Mouse (Mus musculus) embryonic fibroblast, embryonic 13.5 days (primary cell): Measurements from ENCODE around the gene Krtcap3.

Source experiments
- CTCF ChIP-seq: IDR thresholded peaks from 2 replicates; pipeline ENCODE4 v1.5.1; 2011; ENCODE audit warnings: mild to moderate bottlenecking, control low read depth, low read length, moderate library complexity, borderline replicate concordance; ENCODE audit not compliant: insufficient read depth
- POLR2A ChIP-seq: IDR thresholded peaks from 2 replicates; pipeline ENCODE4 v1.6.1; 2011; ENCODE audit warnings: low read depth, mild to moderate bottlenecking, control low read depth, low read length, moderate library complexity

DNA sequence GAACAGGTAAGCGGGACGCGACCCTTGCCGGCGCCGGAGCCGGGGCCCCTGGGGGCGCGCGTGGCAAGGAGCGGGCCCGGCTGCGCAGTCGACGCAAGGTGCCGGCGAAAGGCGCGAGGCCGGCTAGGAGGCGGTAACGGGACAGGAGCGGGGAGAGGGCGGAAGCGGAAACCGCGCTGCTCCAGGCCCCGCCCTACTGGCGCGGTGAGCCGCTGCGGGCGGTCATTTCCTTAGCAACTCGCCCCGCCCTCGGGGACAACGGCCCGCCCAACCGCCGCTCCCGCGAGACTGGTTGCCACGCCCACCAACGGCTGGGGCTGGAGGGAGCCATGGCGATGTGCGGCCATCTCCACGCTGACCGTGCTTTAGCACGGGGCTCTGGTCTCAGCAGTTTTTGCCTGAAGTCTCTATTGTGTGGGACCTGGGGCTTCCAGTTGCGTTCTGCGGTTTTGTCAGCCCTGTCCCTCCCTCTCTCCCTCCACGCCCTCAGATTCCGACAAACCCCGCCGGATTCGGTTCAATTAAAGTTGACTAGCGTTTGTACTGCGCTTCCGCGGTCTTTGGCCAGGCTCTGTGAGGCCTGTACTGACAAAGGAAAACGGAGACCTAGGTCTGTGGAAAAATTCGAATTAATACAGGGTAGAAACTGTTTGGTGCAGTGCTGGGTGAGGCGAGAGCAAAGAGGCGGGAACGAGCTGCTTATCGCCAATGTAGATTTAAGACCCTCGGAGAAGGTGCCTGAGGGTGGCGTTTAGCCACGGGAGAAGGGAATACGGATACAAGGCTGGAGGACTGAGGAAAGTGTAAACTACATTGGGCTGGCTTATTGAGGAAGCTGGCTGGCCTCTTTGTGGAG lies 30.8 kb upstream of the Krtcap3 start, which contains the start of gene Ppm1g:
- TF ChIP-seq CTCF (no peak), POLR2A (peak; percentile 97)
